Mouse (Mus musculus) left cerebral cortex, postnatal 25 days (tissue): ENCODE results near the gene Mrpl21. TPM values are rescaled to one million over a fixed set of nuclear protein-coding genes. Genes with fewer than 3 reads are reported as not detected.

ENCODE experiments used
- DNase-seq, 2 experiments: peaks; one replicate each; pipeline ENCODE4 v3.0.0; 2022; ENCODE audit warnings: low spot score in 2 of 2, mixed read lengths in 1 of 2
- intact Hi-C: fragments of 180-260 bp; cut with DNase I; formaldehyde crosslinking; loops from one replicate; pipeline ENCODE4 v1.15.1; 2025
- total RNA-seq, 2 experiments: library from RNA; stranded (reverse); gene quantifications; 2 replicates each; pipeline ENCODE4 v1.2.3; 2021

Gene Mrpl21
- 10 to 100 TPM; 49.9 to 55.9 TPM for total RNA-seq

GRCm38 (mm10) chr19:3282572-3283467, at the start of gene Mrpl21, which contains the start of gene Ighmbp2:
Gene Mrpl21, plus strand, starts transcription at chr19:3282901.
Gene Ighmbp2, minus strand, starts transcription at chr19:3283017.
- intact Hi-C loops, result no loop called here
- peak; percentile 93 to 96 for DNase-seq

- intact Hi-C loops, result no loop called here
These were observed 22.7 kb upstream of the Mrpl21 start for GRCm38 (mm10) chr19:3260016-3260415.

GRCm38 (mm10) chr19:3260591-3260990, 22.1 kb upstream of the Mrpl21 start:
- no peak for DNase-seq
- intact Hi-C loops, result no loop called here

More at GRCm38 (mm10) chr19:3260016-3260415, 22.7 kb upstream of the Mrpl21 start:
- DNase-seq, result no peak

- no peak for DNase-seq
- intact Hi-C loops, result no loop called here
These were observed 21.4 kb upstream of the Mrpl21 start for GRCm38 (mm10) chr19:3261336-3261735.

GRCm38 (mm10) chr19:3261764-3262525, 20.8 kb upstream of the Mrpl21 start:
- no peak for DNase-seq
- intact Hi-C loops, result no loop called here

- intact Hi-C loops, result no loop called here
- DNase-seq, result no peak
These were observed 18.4 kb upstream of the Mrpl21 start for GRCm38 (mm10) chr19:3264348-3264747.

- DNase-seq, result no peak
- intact Hi-C loops, result no loop called here
These were observed 17.5 kb upstream of the Mrpl21 start for GRCm38 (mm10) chr19:3265180-3265579.

GRCm38 (mm10) chr19:3266136-3266535, 16.6 kb upstream of the Mrpl21 start:
- no peak for DNase-seq
- intact Hi-C loops, result no loop called here

- no peak for DNase-seq
- intact Hi-C loops, result no loop called here
These were observed 16.0 kb upstream of the Mrpl21 start for GRCm38 (mm10) chr19:3266676-3267075.

- intact Hi-C loops, result no loop called here
- DNase-seq, result no peak
These were observed 15.4 kb upstream of the Mrpl21 start for GRCm38 (mm10) chr19:3267340-3267739.

GRCm38 (mm10) chr19:3268218-3268980, 14.3 kb upstream of the Mrpl21 start:
- intact Hi-C loops, result no loop called here
- no peak for DNase-seq

- intact Hi-C loops, result no loop called here
- DNase-seq, result no peak
These were observed 13.4 kb upstream of the Mrpl21 start for GRCm38 (mm10) chr19:3269279-3269678.

GRCm38 (mm10) chr19:3269803-3270202, 12.9 kb upstream of the Mrpl21 start:
- DNase-seq, result peak in 1 of 2 experiments; percentile 62
- intact Hi-C loops, result no loop called here

GRCm38 (mm10) chr19:3271366-3271765, 11.3 kb upstream of the Mrpl21 start:
- intact Hi-C loops, result no loop called here
- no peak for DNase-seq

GRCm38 (mm10) chr19:3273331-3273730, 9.4 kb upstream of the Mrpl21 start:
- DNase-seq, result no peak
- intact Hi-C loops, result no loop called here

GRCm38 (mm10) chr19:3275744-3276365, 6.8 kb upstream of the Mrpl21 start:
- intact Hi-C loops, result no loop called here
- no peak for DNase-seq

GRCm38 (mm10) chr19:3281886-3282285, 815 bp upstream of the Mrpl21 start:
- intact Hi-C loops, result no loop called here
- DNase-seq, result no peak

GRCm38 (mm10) chr19:3289006-3289405, 6.3 kb downstream of the Mrpl21 start:
- intact Hi-C loops, result no loop called here
- no peak for DNase-seq

GRCm38 (mm10) chr19:3292028-3292427, 9.3 kb downstream of the Mrpl21 start:
- DNase-seq, result peak; percentile 58 to 65
- intact Hi-C loops, result loop anchor here (1.0 to 5.0 kb wide), 2 partner anchors 60 to 159 kb away; no protein-coding TSS in a partner anchor
